Mouse (Mus musculus): ENCODE results near the gene Zscan2. TPM values are rescaled to one million over a fixed set of nuclear protein-coding genes. Genes with fewer than 3 reads are reported as not detected.

Zscan2 gene
- 1.9 and 2.3 TPM in 2 replicates for polyA plus RNA-seq (2015; fragmentation: Nextera tagmentation; extraction: Ambion mirVana)

DNA sequence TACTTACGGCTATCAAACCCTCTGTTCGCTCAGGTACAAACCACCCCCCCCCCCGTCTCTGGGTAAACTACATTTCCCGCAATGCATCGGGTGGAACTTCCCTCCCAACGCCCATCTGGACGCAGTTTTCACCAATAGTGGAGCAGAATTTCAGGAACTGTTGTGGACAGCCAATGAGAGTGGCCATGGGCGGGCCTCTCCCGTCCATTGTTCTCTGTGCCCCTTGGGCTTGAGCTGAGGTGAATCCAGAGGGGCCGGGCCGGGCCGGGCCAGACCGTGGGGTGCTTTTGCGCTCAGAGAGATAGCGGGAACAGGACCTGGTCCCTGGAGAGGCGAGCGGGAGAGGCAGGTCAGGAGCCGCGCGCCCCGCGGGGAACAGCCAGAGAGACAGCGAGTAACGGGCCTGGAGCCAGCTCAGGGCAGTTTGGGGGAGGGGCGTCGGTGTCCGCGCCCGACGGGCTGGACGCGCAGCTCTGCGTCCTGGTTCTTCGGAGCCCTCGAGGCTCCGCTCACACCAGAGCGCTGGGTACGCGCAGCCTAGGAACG is at the start of gene Zscan2:
TSS of gene Zscan2 (plus strand) at position 192 of the 546 bp plus-strand sequence.
- H3K4me2 ChIP-seq (ENCODE audit: low read depth, low read length), result peak within 1 kb of the TSS; percentile 85
- H3K4me3 ChIP-seq (ENCODE audit: low read length), result peak within 1 kb of the TSS; percentile 66
- peaks cover 8% of the 10 kb centered on the region for H3K36me3 ChIP-seq (ENCODE audit: control insufficient read depth, insufficient read depth, low read length)
- peak within 1 kb of the TSS; percentile 83 for H3K9ac ChIP-seq (ENCODE audit: low read length)
- peak within 1 kb of the TSS; percentile 78 for H3K27ac ChIP-seq (ENCODE audit: low read length)
- no peaks in the 10 kb centered on the region for H3K9me3 ChIP-seq (ENCODE audit: control insufficient read depth, low read length)
- WGBS, result under 1% methylated on average over 38 of the region's 40 CpGs
- H3K4me1 ChIP-seq (replicated peaks; ENCODE audit: control insufficient read depth, insufficient read depth, low read length), result peaks cover 24% of the 10 kb centered on the region
- H3K27me3 ChIP-seq (ENCODE audit: control insufficient read depth, insufficient read depth, low read depth, low read length), result no peaks in the 10 kb centered on the region
- ATAC-seq (ENCODE audit: low read depth), result peak; percentile 98

DNA sequence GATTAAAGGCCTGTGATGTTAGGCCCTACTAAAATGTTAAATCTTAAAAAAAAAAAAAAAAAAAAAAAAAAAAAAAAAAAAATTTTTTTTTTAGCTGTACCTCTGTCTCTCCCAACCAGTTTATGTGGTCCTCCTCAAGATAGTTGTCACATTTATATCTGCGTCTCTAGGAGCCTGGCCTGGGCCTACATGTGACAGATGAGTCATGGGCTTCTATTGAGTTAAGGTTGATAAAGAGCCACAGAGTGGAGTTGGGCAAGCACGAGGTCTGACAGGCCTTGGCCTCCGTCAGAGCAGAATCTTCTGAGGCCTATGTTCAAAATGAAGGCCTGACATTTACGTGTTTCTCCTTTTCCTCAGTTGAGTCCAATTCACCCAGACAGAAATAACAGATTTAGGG is 47.3 kb upstream of the Zscan2 start:
- H3K36me3 ChIP-seq (ENCODE audit: control insufficient read depth, insufficient read depth, low read length), result no peaks in the 10 kb centered on the region
- no peaks in the 10 kb centered on the region for H3K27me3 ChIP-seq (ENCODE audit: control insufficient read depth, insufficient read depth, low read depth, low read length)
- no peak overlapping the region for H3K4me2 ChIP-seq (ENCODE audit: low read depth, low read length)
- ATAC-seq (ENCODE audit: low read depth), result no peak
- no peaks in the 10 kb centered on the region for H3K9me3 ChIP-seq (ENCODE audit: control insufficient read depth, low read length)
- WGBS, result 78% methylated on average over 4 of the region's 4 CpGs
- H3K9ac ChIP-seq (ENCODE audit: low read length), result no peak overlapping the region
- H3K4me1 ChIP-seq (replicated peaks; ENCODE audit: control insufficient read depth, insufficient read depth, low read length), result no peaks in the 10 kb centered on the region
- H3K4me3 ChIP-seq (ENCODE audit: low read length), result no peak overlapping the region
- H3K27ac ChIP-seq (ENCODE audit: low read length), result no peak overlapping the region

DNA sequence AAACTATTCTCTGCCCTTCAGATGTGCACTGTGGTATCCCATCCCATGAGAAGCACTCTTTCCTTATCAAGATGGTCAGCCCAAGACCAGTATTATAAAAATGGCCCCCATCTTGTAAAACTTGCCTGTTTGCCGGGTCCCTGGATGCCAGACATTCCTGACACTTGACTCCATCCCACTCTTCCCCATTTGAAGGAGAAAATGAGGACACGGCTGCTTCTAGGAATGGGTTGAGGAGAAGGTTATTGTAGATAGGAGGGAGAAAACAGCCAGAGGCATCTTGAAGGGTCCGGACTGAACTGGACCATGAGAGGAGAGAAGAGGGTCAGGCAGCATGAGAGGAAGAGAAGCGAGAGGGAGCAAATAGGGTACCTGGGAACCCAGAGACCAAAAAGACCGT is 44.1 kb upstream of the Zscan2 start:
- Histone ChIP-seq H3K9me3 (ENCODE audit: control insufficient read depth, low read length) (no peaks in the 10 kb centered on the region), H3K4me2 (ENCODE audit: low read depth, low read length) (no peak overlapping the region), H3K27ac (ENCODE audit: low read length) (no peak overlapping the region), H3K27me3 (ENCODE audit: control insufficient read depth, insufficient read depth, low read depth, low read length) (no peaks in the 10 kb centered on the region), H3K36me3 (ENCODE audit: control insufficient read depth, insufficient read depth, low read length) (no peaks in the 10 kb centered on the region), H3K4me1 (replicated peaks; ENCODE audit: control insufficient read depth, insufficient read depth, low read length) (no peaks in the 10 kb centered on the region), H3K9ac (ENCODE audit: low read length) (no peak overlapping the region), H3K4me3 (ENCODE audit: low read length) (no peak overlapping the region)
- WGBS, result 37% methylated on average over 5 of the region's 5 CpGs
- no peak; the same call in 1 of the 2 replicates for ATAC-seq (ENCODE audit: low read depth)

DNA sequence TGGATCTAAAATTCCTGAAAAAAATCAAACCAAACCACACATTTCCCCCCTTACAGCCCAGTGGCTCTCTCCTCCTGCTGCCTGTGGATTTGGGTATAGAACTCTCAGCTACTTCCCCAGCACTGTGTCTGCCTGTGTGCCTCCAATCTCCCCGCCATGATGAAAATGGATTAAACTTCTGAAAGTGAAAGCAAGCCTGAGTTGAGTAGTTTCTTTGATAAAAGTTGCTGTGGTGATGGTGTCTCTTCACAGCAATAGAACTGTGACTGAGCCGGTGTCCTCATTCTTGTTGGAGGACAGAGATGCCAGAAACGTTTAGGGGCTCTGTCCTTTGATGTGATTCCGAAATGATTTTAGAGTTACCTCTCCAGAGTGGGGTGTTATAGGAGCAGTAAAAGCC is 39.9 kb upstream of the Zscan2 start:
- Histone ChIP-seq H3K9ac (ENCODE audit: low read length) (no peak overlapping the region), H3K27me3 (ENCODE audit: control insufficient read depth, insufficient read depth, low read depth, low read length) (no peaks in the 10 kb centered on the region), H3K4me1 (replicated peaks; ENCODE audit: control insufficient read depth, insufficient read depth, low read length) (peaks cover 6% of the 10 kb centered on the region; the same call in 1 of the 2 replicates), H3K4me3 (ENCODE audit: low read length) (no peak overlapping the region), H3K4me2 (ENCODE audit: low read depth, low read length) (no peak overlapping the region), H3K9me3 (ENCODE audit: control insufficient read depth, low read length) (no peaks in the 10 kb centered on the region), H3K36me3 (ENCODE audit: control insufficient read depth, insufficient read depth, low read length) (no peaks in the 10 kb centered on the region), H3K27ac (ENCODE audit: low read length) (no peak overlapping the region)
- 80% methylated on average over 4 of the region's 4 CpGs for WGBS
- ATAC-seq (ENCODE audit: low read depth), result no peak

DNA sequence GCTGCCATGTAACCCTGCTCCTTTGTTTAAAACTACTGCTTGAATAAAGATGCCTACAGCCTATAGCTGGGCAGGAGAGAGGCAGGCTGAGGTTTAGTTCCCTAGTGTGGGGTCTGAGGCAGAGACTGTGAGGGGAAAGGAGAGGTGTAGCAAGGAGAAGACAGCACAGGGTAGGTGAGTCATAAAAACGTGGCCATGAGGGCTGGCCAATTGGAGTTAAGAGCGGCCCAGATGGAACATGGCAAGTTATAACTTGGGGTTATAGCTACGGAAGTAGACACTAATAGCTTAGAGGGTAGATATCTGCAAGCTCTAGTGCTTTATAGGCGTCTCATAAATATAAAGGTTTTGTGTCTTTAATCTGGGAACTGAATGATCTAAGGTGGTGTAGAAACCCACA is 37.5 kb upstream of the Zscan2 start:
- no peak overlapping the region for H3K4me2 ChIP-seq (ENCODE audit: low read depth, low read length)
- peaks cover 10% of the 10 kb centered on the region; the same call in 1 of the 2 replicates for H3K4me1 ChIP-seq (replicated peaks; ENCODE audit: control insufficient read depth, insufficient read depth, low read length)
- H3K36me3 ChIP-seq (ENCODE audit: control insufficient read depth, insufficient read depth, low read length), result no peaks in the 10 kb centered on the region
- no peak overlapping the region for H3K9ac ChIP-seq (ENCODE audit: low read length)
- H3K9me3 ChIP-seq (ENCODE audit: control insufficient read depth, low read length), result no peaks in the 10 kb centered on the region
- 72% methylated on average over 4 of the region's 4 CpGs for WGBS
- no peak for ATAC-seq (ENCODE audit: low read depth)
- peak overlapping the region; percentile 89 for H3K27ac ChIP-seq (ENCODE audit: low read length)
- no peak overlapping the region for H3K4me3 ChIP-seq (ENCODE audit: low read length)
- no peaks in the 10 kb centered on the region for H3K27me3 ChIP-seq (ENCODE audit: control insufficient read depth, insufficient read depth, low read depth, low read length)

DNA sequence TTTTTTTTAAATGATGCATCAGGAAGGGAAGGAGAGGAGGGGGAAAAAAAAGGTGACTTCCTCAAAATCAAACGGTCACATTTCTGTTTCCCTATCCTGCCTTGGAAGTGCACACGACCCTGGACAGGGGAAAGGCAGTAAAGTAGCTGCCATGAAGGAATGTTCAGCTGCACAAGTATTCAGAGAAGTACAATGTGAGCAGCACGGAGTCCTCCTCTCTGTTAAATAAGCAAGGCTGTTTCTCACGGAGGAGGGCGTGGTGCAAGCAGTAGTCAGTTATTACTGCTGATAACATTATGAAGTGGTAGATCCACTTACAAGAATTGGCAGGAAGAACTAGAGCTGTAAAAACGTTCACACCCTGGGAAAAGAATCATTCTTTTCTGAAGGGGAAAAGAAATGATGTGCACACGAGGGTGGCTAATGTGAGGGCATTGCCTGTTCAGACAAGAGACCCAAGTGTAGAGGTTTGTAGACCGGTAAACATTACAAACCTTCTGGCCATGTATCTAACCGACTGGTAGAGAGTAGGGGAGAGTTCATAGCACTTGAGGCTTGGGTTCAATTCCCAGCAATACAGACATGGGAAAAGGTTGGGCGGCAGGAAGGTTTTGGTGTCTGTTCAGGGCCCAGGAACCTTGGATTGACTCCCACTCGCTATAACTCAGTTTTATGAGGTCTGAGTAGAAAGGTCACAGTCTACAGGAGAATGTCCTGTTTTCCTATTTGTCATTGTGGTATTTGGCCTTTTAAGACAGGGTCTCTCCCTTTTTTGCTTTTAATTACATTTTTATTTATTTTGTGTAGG is 36.6 kb upstream of the Zscan2 start:
- no peaks in the 10 kb centered on the region for H3K36me3 ChIP-seq (ENCODE audit: control insufficient read depth, insufficient read depth, low read length)
- H3K9me3 ChIP-seq (ENCODE audit: control insufficient read depth, low read length), result no peaks in the 10 kb centered on the region
- peak; percentile 90 for ATAC-seq (ENCODE audit: low read depth)
- 35% methylated on average over 11 of the region's 11 CpGs for WGBS
- no peak overlapping the region for H3K4me3 ChIP-seq (ENCODE audit: low read length)
- peak overlapping the region; percentile 89 for H3K27ac ChIP-seq (ENCODE audit: low read length)
- H3K9ac ChIP-seq (ENCODE audit: low read length), result no peak overlapping the region
- H3K4me2 ChIP-seq (ENCODE audit: low read depth, low read length), result no peak overlapping the region
- peaks cover 10% of the 10 kb centered on the region; the same call in 1 of the 2 replicates for H3K4me1 ChIP-seq (replicated peaks; ENCODE audit: control insufficient read depth, insufficient read depth, low read length)
- H3K27me3 ChIP-seq (ENCODE audit: control insufficient read depth, insufficient read depth, low read depth, low read length), result no peaks in the 10 kb centered on the region

- Histone ChIP-seq H3K27ac (ENCODE audit: low read length) (peak within 1 kb of the TSS; percentile 50; the same call in 1 of the 2 replicates), H3K9ac (ENCODE audit: low read length) (no peak within 1 kb of the TSS), H3K27me3 (ENCODE audit: control insufficient read depth, insufficient read depth, low read depth, low read length) (no peaks in the 10 kb centered on the region), H3K4me1 (replicated peaks; ENCODE audit: control insufficient read depth, insufficient read depth, low read length) (peaks cover 10% of the 10 kb centered on the region; the same call in 1 of the 2 replicates), H3K4me3 (ENCODE audit: low read length) (no peak within 1 kb of the TSS), H3K4me2 (ENCODE audit: low read depth, low read length) (no peak within 1 kb of the TSS), H3K36me3 (ENCODE audit: control insufficient read depth, insufficient read depth, low read length) (no peaks in the 10 kb centered on the region), H3K9me3 (ENCODE audit: control insufficient read depth, low read length) (no peaks in the 10 kb centered on the region)
- 47% methylated on average over 11 of the region's 11 CpGs for WGBS
- peak; percentile 35 for ATAC-seq (ENCODE audit: low read depth)
Observed at GRCm38 (mm10) chr7:80825843-80826403, 34.8 kb upstream of the Zscan2 start, which contains the start of gene Iqgap1. Gene Iqgap1 (minus strand): TSS chr7:80825974.

GRCm38 (mm10) chr7:80828146-80828860 is 32.4 kb upstream of the Zscan2 start:
- no peak overlapping the region for H3K4me3 ChIP-seq (ENCODE audit: low read length)

More at GRCm38 (mm10) chr7:80828146-80828860, 32.4 kb upstream of the Zscan2 start:
- no peaks in the 10 kb centered on the region for H3K9me3 ChIP-seq (ENCODE audit: control insufficient read depth, low read length)
- peaks cover 17% of the 10 kb centered on the region for H3K4me1 ChIP-seq (replicated peaks; ENCODE audit: control insufficient read depth, insufficient read depth, low read length)
- H3K27me3 ChIP-seq (ENCODE audit: control insufficient read depth, insufficient read depth, low read depth, low read length), result no peaks in the 10 kb centered on the region
- H3K36me3 ChIP-seq (ENCODE audit: control insufficient read depth, insufficient read depth, low read length), result no peaks in the 10 kb centered on the region
- H3K27ac ChIP-seq (ENCODE audit: low read length), result no peak overlapping the region
- WGBS, result 68% methylated on average over 18 of the region's 18 CpGs
- no peak overlapping the region for H3K9ac ChIP-seq (ENCODE audit: low read length)
- H3K4me2 ChIP-seq (ENCODE audit: low read depth, low read length), result no peak overlapping the region
- ATAC-seq (ENCODE audit: low read depth), result no peak

Data from lung, embryonic 16.5 days (tissue).